Mouse (Mus musculus): ENCODE measurements around the gene Tgm2. TPM values are rescaled to one million over a fixed set of nuclear protein-coding genes. Genes with fewer than 3 reads are reported as not detected.

The Tgm2 gene
- total RNA-seq, 2 experiments from 2014 or later = 11.2 to 11.5 TPM

DNA sequence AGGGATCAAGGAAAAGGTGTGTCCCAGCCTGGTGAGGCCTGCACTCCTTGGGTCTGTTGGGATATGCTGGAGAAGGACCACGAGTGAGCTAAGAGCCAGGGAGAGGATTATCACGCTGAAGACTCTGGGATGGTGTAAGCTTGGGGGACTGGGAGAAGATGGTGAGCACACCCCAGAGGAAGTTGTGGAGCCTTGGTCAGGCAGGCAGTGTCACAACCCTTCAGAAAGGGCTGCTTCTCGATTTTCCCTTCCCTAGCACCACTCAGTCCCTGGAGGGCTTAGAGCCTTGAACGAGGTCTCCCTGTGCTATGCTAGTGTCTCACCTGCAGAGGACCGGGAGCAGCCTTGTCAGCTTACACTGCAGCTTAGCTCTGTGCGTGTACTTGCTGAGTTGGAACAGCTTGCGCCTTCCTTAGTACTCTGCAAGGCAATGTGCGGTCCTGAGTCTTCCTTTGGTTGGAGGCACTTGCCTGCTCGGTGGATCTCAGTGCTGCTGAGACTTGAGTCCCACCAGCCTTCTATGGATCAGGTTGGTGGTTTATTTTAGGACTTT, 66.3 kb downstream of the Tgm2 start:
- DNase-seq (ENCODE audit: low spot score in 2 of 2) = no peak

DNA sequence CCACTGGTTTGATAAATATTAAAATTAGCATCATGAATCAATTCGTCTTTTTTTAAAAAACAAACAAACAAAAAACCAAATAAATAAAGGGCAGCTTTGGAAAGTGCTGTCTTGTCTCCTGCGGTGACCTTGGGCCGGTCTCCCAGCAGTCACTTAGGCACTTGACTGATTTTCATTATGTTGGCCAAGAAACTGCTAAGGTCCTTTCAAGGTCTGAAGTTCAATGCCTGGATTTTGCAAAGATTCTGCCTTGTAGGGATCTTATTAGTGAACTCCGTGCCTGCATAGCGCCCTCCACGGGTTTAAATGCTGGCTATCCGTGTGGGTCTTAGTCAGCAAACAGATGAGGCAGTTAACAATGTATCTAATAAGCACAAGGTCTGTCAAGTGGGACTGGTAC, 67.3 kb downstream of the Tgm2 start:
- DNase-seq (ENCODE audit: low spot score in 2 of 2) = no peak
- intact Hi-C loops (cut with DNase I) = no loop called here

More for the DNA sequence above, 66.3 kb downstream of the Tgm2 start:
- intact Hi-C loops (cut with DNase I) = no loop called here

DNA sequence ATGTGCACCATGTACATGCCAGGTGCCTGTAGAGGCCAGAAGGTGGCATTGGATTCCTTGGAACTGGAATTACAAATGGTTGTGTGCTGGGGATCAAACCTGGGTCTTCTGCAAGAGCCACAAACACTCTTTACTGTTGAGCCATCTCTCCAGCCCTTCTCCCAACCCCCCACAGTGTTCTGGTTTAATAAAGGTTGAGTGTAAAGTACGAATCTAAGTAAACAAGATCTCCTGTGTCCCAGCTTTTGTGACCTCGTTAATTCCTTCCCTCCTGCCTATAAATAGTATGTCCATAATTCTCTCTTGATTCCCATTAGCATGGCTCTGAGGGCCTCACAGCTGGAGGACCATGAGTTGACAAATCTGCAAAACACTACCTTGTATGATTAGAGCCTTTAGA, 68.3 kb downstream of the Tgm2 start:
- DNase-seq (ENCODE audit: low spot score in 2 of 2) = no peak
- intact Hi-C loops (cut with DNase I) = no loop called here

DNA sequence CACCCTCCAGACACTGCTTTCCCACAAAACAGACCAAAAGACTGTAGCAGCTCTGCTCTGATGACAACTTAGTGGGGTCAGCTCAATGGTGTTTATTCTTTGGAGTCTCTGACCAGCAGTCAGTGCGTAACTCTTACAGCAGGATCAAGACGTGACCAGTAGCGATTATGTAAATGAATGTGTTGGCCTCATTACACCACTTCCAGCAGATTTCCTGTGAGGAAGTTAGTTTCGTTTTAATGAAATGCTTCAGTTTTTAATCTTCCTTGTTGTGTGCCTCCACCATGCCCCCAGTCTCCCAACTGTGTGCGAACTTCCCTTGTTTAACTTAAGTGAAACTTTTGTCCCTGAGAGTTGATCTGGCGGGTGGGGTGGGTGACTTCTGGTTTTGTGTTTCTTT, 69.5 kb downstream of the Tgm2 start:
- intact Hi-C loops (cut with DNase I) = no loop called here
- no peak for DNase-seq (ENCODE audit: low spot score in 2 of 2)

DNA sequence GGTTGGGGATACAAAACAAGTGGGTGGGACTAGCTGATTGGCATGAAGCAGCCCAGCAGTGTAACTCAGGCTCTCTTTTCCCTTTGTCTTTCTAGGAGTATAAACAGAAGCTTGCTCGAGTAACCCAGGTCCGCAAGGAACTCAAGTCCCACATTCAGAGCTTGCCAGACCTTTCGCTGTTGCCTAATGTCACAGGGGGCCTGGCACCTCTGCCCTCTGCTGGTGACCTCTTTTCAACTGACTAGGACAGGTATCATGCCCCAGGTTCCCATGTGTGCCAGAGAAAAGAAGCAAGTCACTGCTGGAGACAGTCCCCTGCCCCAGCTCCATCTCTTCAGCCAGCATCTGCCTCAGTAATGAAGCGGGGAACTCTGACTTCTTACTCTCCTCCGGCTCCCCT, 71.4 kb downstream of the Tgm2 start:
- intact Hi-C loops (cut with DNase I) = no loop called here

DNA sequence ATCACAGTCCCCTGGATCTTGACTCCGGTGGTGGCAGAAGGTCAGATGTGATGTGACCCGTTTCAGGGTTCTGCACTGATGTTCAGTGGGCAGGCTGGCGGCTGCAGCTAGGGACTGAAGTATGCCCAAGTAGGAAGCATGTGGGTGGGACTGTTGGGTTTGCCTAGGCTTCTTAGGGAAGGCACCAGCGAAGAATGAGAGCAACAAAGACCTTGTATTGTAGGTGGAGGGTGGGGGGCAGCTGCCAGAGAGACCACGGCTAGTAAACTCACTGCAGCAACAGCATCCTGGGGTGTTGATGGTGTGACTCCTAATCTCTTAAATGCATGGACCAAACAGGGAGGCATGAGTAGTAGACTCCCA, 74.6 kb downstream of the Tgm2 start:
- intact Hi-C loops (cut with DNase I) = no loop called here
- DNase-seq (ENCODE audit: low spot score in 2 of 2) = no peak

More for the DNA sequence above, 71.4 kb downstream of the Tgm2 start:
- no peak for DNase-seq (ENCODE audit: low spot score in 2 of 2)

DNA sequence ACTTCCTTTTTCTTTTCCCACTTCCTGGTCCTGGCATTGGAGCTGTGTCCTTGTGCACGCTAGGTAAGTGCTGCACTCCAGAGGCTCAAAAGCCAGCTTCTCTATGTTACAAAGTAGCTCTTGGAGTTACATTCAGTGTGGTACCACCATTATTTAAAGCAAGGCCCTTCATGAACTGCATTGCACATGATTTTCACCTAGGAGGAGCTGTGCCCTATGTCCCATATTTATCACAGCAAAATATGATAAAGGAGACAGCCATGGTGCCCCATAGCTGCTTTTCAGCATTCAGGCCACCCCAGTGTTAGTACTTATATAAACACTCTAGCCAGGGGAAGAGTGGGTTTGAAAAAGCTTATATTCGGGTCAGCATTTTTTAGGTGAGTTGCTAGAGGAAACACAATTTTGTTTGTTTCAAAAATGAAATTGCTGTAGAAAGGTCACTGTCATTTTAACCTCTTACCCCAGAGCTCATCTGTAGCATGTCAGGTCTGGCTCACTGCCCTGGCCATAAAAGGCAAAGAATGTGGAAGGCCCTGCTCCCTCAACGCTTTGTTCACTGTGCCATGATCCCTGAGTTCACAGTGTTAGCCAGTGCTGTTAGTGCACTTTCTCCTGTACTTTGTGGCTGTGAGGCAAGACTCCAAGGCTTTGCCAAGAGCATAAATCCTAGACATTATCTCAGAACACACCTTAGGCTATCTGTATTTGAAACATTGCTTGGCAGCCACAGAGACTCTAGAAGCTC, 75.2 kb downstream of the Tgm2 start:
- intact Hi-C loops (cut with DNase I) = no loop called here
- no peak for DNase-seq (ENCODE audit: low spot score in 2 of 2)

DNA sequence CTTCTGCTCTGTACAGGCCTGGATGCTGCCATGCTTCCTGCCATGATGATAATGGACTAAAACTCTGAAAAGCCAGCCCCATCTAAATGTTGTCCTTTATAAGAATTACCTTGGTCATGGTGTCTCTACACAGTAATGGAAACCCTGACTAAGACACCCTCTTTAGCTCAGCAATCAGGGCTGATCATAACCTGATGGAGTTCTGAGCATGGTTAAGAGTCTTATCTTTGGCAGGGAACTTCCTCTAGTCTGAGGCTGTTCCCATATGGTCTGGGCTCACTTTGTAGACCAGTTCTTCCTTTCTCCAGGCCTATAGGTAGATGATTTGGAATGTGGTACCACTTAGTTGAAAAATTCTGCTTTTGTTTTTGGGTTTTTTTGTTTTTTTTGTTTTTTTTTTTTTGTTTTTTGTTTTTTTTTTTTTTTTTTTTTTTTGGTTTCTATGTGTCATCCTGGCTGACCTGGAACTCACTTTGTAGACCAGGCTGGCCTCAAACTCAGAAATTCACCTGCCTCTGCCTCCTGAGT, 77.7 kb downstream of the Tgm2 start:
- DNase-seq (ENCODE audit: low spot score in 2 of 2) = no peak
- intact Hi-C loops (cut with DNase I) = loop anchor here (10.0 kb wide), 1 partner anchor 276 kb away; no protein-coding TSS in a partner anchor

DNA sequence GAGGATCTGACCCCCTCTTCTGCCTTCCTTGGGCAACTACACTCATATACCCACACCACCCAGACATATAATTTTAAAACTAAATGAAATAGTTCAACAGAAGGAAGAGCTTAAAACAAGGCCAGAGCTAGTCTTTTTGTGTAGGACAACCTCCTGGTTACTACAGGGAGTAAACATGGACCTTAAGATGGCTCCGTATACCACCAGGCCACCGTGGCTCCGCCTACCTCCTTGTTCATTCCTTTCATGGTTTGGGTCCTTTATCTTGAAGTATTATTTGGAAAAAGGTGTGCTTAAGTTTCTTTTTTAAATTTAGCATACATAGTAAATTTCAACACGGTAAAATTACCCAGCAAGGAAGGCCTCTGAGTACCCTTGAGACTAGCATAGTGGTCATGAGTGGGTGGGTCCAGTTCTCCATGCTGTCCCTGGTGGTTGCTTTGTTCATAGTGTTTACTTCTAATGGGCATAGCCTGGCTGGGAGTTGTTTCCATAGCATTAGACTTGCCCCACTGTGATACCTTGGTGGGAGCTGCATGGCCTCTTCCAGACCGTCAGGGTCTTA, 78.9 kb downstream of the Tgm2 start:
- intact Hi-C loops (cut with DNase I) = loop anchor here (10.0 kb wide), 1 partner anchor 277 kb away; no protein-coding TSS in a partner anchor
- no peak for DNase-seq (ENCODE audit: low spot score in 2 of 2)

DNA sequence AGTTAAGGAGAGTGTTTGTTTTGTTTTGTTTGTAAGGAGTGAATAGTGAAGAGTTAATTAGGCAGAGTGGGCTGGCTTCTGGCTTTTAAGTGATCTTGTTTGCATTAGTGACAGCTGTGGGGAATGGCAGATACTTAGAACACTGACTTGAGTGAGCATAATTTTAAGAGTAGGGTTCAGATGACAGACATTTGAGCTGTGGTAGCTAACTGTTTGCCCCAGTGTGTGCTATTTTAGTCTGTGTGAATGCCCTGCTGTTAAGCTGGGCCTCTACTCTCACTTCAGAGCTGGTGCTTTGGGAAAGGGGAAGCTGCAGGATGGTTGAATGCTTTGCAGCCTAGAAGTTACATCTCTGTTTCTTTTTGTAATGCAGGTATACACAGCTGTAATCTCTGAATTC, 79.8 kb downstream of the Tgm2 start:
- intact Hi-C loops (cut with DNase I) = loop anchor here (10.0 kb wide), 1 partner anchor 278 kb away; no protein-coding TSS in a partner anchor
- DNase-seq (ENCODE audit: low spot score in 2 of 2) = no peak

Other genes starting within 250 kb of the Tgm2 start
- gene Vstm2l, start 231.8 kb downstream of the Tgm2 start, total RNA-seq (2021) = 100 to 1,000 TPM; 155 to 172 TPM
- 10 to 100 TPM; 19.7 to 21.1 TPM for gene Tti1, start 118.0 kb downstream of the Tgm2 start, total RNA-seq (2021)
- 10 to 100 TPM; 50.9 to 58.1 TPM for gene Rprd1b, start 117.9 kb downstream of the Tgm2 start, total RNA-seq (2021)
- gene D630003M21Rik, start 82.8 kb upstream of the Tgm2 start, total RNA-seq (2021) = 1 to 10 TPM; 3.5 TPM
- gene Bpi, start 111.7 kb upstream of the Tgm2 start, total RNA-seq (2021) = not detected
- 1 to 10 TPM; 1.6 to 2.2 TPM for gene Lbp, start 160.1 kb upstream of the Tgm2 start, total RNA-seq (2021)
- 100 to 1,000 TPM; 386 to 903 TPM for gene Snhg11, start 229.2 kb upstream of the Tgm2 start, total RNA-seq (2021)

Measured in left cerebral cortex, postnatal 36 days (tissue).